Mouse (Mus musculus): ENCODE measurements at regions not wholly inside any gene's neighbourhood (a gene's known extent, or its start where the extent isn't known, plus 50 kb on each side); places are given as distances from the start of the nearest gene placed in this dataset.
"Not testable (repeated sequence)": the region's sequence is repeated elsewhere in the genome, so short reads cannot be mapped to it uniquely, and the experiment has no call there.

DNA sequence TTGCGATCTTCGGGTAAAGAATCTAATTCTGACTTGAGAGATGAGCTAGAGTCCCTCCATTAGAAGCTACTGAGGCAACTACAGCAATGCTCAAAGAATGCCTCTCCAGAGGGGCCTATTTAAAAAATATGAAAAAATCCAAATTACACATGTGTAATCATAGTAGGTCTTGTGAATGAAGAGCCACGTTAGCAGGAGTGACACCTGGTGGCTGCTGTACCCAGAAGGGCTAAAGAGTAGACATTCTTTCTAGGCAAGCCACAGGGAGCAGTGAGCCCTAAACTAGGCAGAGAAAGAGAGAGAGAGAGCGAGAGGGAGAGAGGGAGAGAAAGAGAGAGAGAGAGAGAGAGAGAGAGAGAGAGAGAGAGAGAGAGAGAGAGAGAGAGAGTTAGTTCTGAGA, 100.9 kb upstream of the Bet1 start:
- 0 out of 2 replicates have a peak, but pooled peaks have one; percentile 7 for TF ChIP-seq CTCF (IDR thresholded peaks at IDR 0.05; ENCODE audit: low read depth, low read length)
- TF ChIP-seq POLR2A (IDR thresholded peaks at IDR 0.05; ENCODE audit: extremely low read depth, insufficient read depth, low read length), result no peak
- WGBS, result 73% methylated on average over 4 of the region's 4 CpGs
- Histone ChIP-seq H3K4me3 (ENCODE audit: insufficient read depth, low read depth, low read length) (no peak overlapping the region), H3K27me3 (ENCODE audit: control insufficient read depth, insufficient read depth, low read length) (no peaks in the 10 kb centered on the region), H3K79me2 (ENCODE audit: control insufficient read depth, insufficient read depth, low read length) (no peaks in the 10 kb centered on the region), H3K4me1 (ENCODE audit: control insufficient read depth, insufficient read depth, low read length) (no peaks in the 10 kb centered on the region), H3K9ac (ENCODE audit: low read depth, low read length) (no peak overlapping the region), H3K27ac (replicated peaks; ENCODE audit: insufficient read depth, low read depth, low read length) (no peak overlapping the region), H3K36me3 (ENCODE audit: control insufficient read depth, insufficient read depth, low read length) (no peaks in the 10 kb centered on the region)
- peak; percentile 15 for DNase-seq (ENCODE audit: extremely low read depth, low read depth, low spot score)

DNA sequence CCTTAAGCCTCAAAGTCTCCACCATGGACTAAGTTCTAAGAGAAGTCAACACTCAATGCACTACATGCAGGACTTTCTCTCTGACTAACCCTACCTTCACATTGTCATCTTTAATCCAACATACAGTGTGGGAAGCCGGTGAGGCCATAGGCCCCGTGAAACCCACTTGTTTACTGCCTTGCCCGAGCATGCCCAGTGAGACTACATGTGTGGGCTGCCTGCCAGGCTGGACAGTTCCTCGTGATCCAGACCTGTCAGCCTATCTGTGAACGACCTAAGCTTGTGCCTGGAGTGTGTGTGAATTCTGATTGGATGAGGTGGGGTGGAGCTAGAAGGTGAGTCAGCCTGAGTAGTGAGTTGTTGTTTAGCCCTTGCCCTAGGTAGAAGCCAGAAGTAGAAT, 104.2 kb upstream of the Bet1 start:
- H3K4me3 ChIP-seq (ENCODE audit: insufficient read depth, low read depth, low read length); H3K4me1 ChIP-seq (ENCODE audit: control insufficient read depth, insufficient read depth, low read length); H3K27me3 ChIP-seq (ENCODE audit: control insufficient read depth, insufficient read depth, low read length); H3K27ac ChIP-seq (replicated peaks; ENCODE audit: insufficient read depth, low read depth, low read length); H3K9ac ChIP-seq (ENCODE audit: low read depth, low read length); H3K36me3 ChIP-seq (ENCODE audit: control insufficient read depth, insufficient read depth, low read length); DNase-seq (ENCODE audit: extremely low read depth, low read depth, low spot score); H3K79me2 ChIP-seq (ENCODE audit: control insufficient read depth, insufficient read depth, low read length): not testable (repeated sequence)
- 64% methylated on average over 5 of the region's 5 CpGs for WGBS

DNA sequence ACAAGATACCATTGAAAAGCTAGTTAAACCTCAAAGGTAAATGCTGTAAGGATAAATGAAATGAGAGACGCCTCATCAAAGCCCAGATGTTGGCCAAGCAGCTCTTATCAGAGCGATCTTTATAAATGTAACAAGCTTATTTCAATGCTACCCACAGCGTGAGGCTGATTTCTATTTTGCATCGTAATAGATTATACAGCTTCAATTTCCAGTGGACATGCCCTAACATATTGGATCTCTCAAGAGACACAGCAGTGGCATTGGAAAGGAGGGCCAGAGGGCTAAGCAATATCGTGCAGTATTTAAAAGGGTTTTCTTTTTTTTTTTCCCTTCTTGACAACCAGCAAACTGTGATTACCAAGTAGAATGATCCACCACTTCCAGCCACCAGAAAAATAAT, 106.5 kb upstream of the Bet1 start:
- DNase-seq (ENCODE audit: extremely low read depth, low read depth, low spot score), result no peak
- H3K9ac ChIP-seq (ENCODE audit: low read depth, low read length), result no peak overlapping the region
- H3K36me3 ChIP-seq (ENCODE audit: control insufficient read depth, insufficient read depth, low read length), result no peaks in the 10 kb centered on the region
- no peaks in the 10 kb centered on the region for H3K4me1 ChIP-seq (ENCODE audit: control insufficient read depth, insufficient read depth, low read length)
- TF ChIP-seq CTCF (IDR thresholded peaks at IDR 0.05; ENCODE audit: low read depth, low read length), result no peak
- TF ChIP-seq POLR2A (IDR thresholded peaks at IDR 0.05; ENCODE audit: extremely low read depth, insufficient read depth, low read length), result no peak
- no peaks in the 10 kb centered on the region for H3K79me2 ChIP-seq (ENCODE audit: control insufficient read depth, insufficient read depth, low read length)
- WGBS, result 83% methylated on average over 5 of the region's 5 CpGs
- no peak overlapping the region for H3K4me3 ChIP-seq (ENCODE audit: insufficient read depth, low read depth, low read length)
- H3K27me3 ChIP-seq (ENCODE audit: control insufficient read depth, insufficient read depth, low read length), result no peaks in the 10 kb centered on the region
- no peak overlapping the region for H3K27ac ChIP-seq (replicated peaks; ENCODE audit: insufficient read depth, low read depth, low read length)

DNA sequence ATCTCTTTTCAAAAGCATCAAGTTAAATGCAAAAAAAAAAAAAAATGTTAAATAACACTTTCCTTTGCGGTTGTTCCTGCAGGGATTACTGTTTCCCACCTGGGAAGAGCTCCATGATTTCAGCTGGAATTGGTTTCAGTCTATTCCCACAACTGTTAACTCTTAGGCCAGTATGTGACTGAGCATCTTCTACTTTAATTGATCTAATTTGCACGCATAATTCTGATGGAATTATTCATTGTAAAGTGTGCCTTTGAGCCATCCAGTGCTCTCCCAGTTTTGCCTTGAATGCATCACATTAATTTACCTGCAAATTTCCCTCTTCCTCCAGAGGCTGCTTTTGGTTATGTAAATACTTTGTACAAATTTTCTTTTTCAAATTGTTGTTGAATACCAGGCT, 114.4 kb upstream of the Bet1 start:
- no peaks in the 10 kb centered on the region for H3K4me1 ChIP-seq (ENCODE audit: control insufficient read depth, insufficient read depth, low read length)
- no peaks in the 10 kb centered on the region for H3K79me2 ChIP-seq (ENCODE audit: control insufficient read depth, insufficient read depth, low read length)
- H3K4me3 ChIP-seq (ENCODE audit: insufficient read depth, low read depth, low read length), result no peak overlapping the region
- DNase-seq (ENCODE audit: extremely low read depth, low read depth, low spot score), result no peak
- no peak overlapping the region for H3K27ac ChIP-seq (replicated peaks; ENCODE audit: insufficient read depth, low read depth, low read length)
- no peaks in the 10 kb centered on the region for H3K27me3 ChIP-seq (ENCODE audit: control insufficient read depth, insufficient read depth, low read length)
- H3K9ac ChIP-seq (ENCODE audit: low read depth, low read length), result no peak overlapping the region
- 59% methylated on average over 2 of the region's 2 CpGs for WGBS
- H3K36me3 ChIP-seq (ENCODE audit: control insufficient read depth, insufficient read depth, low read length), result no peaks in the 10 kb centered on the region
- no peak for TF ChIP-seq CTCF (IDR thresholded peaks at IDR 0.05; ENCODE audit: low read depth, low read length)
- TF ChIP-seq POLR2A (IDR thresholded peaks at IDR 0.05; ENCODE audit: extremely low read depth, insufficient read depth, low read length), result no peak

DNA sequence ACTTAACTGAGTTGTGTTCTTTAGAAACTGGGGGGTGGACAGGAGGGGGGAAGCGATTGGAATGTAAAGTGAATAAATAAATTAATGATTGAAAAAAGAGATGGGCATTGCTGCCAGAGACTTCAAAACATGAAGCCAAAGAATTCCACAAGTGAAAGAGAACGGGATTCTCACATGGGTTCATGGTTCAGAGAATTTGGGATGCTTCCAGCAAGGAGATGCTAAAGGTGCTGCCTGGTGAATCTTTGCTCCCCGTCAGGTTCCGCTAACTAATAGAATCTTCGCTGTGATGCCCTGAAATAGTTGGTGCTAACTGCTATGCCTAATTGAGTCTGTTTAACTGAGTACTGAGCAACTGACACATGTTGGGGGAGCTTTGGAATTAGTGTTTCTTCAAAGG, 118.9 kb upstream of the Bet1 start:
- no peak overlapping the region for H3K9ac ChIP-seq (ENCODE audit: low read depth, low read length)
- WGBS, result 87% methylated on average over 5 of the region's 5 CpGs
- H3K4me3 ChIP-seq (ENCODE audit: insufficient read depth, low read depth, low read length), result no peak overlapping the region
- DNase-seq (ENCODE audit: extremely low read depth, low read depth, low spot score), result no peak
- H3K79me2 ChIP-seq (ENCODE audit: control insufficient read depth, insufficient read depth, low read length), result no peaks in the 10 kb centered on the region
- H3K36me3 ChIP-seq (ENCODE audit: control insufficient read depth, insufficient read depth, low read length), result no peaks in the 10 kb centered on the region
- no peaks in the 10 kb centered on the region for H3K4me1 ChIP-seq (ENCODE audit: control insufficient read depth, insufficient read depth, low read length)
- H3K27ac ChIP-seq (replicated peaks; ENCODE audit: insufficient read depth, low read depth, low read length), result no peak overlapping the region
- TF ChIP-seq POLR2A (IDR thresholded peaks at IDR 0.05; ENCODE audit: extremely low read depth, insufficient read depth, low read length) (no peak), CTCF (IDR thresholded peaks at IDR 0.05; ENCODE audit: low read depth, low read length) (no peak)
- no peaks in the 10 kb centered on the region for H3K27me3 ChIP-seq (ENCODE audit: control insufficient read depth, insufficient read depth, low read length)

DNA sequence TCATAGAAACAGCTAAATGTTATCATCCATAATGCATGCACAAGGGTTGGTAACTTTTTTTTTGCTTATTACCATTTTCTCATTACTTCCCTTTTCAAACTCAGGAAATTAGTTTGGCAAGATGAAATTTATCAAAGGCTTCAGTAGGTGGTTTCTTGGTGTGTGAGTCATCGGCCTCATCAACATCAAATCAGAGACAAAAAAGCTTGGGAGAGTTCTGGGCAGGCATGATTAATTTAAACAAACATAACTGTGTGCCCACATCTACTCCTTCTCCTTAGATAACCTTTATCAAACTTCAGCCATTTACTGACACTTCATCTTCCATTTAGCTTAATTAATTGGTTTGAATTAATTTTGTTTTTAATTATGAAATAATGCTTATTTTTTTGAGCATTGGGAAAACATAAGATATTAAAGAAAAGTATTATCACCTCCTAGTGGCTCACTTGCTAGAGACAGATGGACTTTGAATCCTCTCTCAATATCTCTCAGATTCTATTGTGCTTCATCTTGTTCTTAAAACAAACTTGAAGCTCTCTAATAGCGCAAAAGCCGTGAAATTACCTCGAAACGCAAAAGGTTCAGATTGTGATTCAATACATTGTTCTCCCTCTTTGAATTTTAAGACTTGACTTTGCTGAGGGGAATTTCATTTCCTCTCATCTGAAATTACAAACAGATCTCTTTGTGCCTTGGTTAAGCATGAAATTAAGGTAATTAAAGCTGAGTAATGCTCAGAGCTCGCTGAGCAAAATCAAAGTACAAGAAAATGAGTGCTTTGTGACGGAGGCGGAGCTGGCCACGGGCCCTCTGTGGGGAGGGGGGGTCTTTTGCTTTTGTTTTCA, 158.7 kb upstream of the Bet1 start:
- no peaks in the 10 kb centered on the region for H3K79me2 ChIP-seq (ENCODE audit: control insufficient read depth, insufficient read depth, low read length)
- no peaks in the 10 kb centered on the region for H3K27me3 ChIP-seq (ENCODE audit: control insufficient read depth, insufficient read depth, low read length)
- WGBS, result 84% methylated on average over 9 of the region's 9 CpGs
- no peak overlapping the region for H3K9ac ChIP-seq (ENCODE audit: low read depth, low read length)
- H3K4me1 ChIP-seq (ENCODE audit: control insufficient read depth, insufficient read depth, low read length), result no peaks in the 10 kb centered on the region
- no peak overlapping the region for H3K4me3 ChIP-seq (ENCODE audit: insufficient read depth, low read depth, low read length)
- H3K27ac ChIP-seq (replicated peaks; ENCODE audit: insufficient read depth, low read depth, low read length), result no peak overlapping the region
- no peak for TF ChIP-seq CTCF (IDR thresholded peaks at IDR 0.05; ENCODE audit: low read depth, low read length)
- no peak for TF ChIP-seq POLR2A (IDR thresholded peaks at IDR 0.05; ENCODE audit: extremely low read depth, insufficient read depth, low read length)
- no peak for DNase-seq (ENCODE audit: extremely low read depth, low read depth, low spot score)
- H3K36me3 ChIP-seq (ENCODE audit: control insufficient read depth, insufficient read depth, low read length), result no peaks in the 10 kb centered on the region

Data from liver, adult 2 months (tissue).